Mouse (Mus musculus) myocyte (in vitro differentiated cells): ENCODE measurements at regions not wholly inside any gene's neighbourhood (a gene's known extent, or its start where the extent isn't known, plus 50 kb on each side); places are given as distances from the start of the nearest gene placed in this dataset.

ENCODE experiments used
- H3K27me3 ChIP-seq: one replicate; pipeline ENCODE4 v1.6.1; 2011; ENCODE audit not compliant: control insufficient read depth, insufficient read depth, insufficient read length
- H3K36me3 ChIP-seq: one replicate; pipeline ENCODE4 v1.6.1; 2011; ENCODE audit not compliant: control insufficient read depth, insufficient read depth
- H3K4me2 ChIP-seq: one replicate; pipeline ENCODE4 v1.6.1; 2011; ENCODE audit warnings: low read depth, control low read depth
- H3K4me3 ChIP-seq: one replicate; pipeline ENCODE4 v1.5.1; 2011; ENCODE audit warnings: mild to moderate bottlenecking, control low read depth, moderate library complexity
- H3K79me2 ChIP-seq: one replicate; pipeline ENCODE4 v1.6.1; 2011; ENCODE audit not compliant: control insufficient read depth, insufficient read depth
- H3ac ChIP-seq: one replicate; pipeline ENCODE4 v1.6.1; 2011; ENCODE audit not compliant: control insufficient read depth, insufficient read length
- CEBPB ChIP-seq: IDR thresholded peaks from 2 replicates; pipeline ENCODE4 v1.6.1; 2011; ENCODE audit warnings: mild to moderate bottlenecking, moderate library complexity; ENCODE audit not compliant: poor library complexity, insufficient read depth, severe bottlenecking
- E2F4 ChIP-seq: IDR thresholded peaks from one replicate; pipeline ENCODE4 v1.6.1; 2011; ENCODE audit warnings: mild to moderate bottlenecking, control low read depth, moderate library complexity; ENCODE audit not compliant: insufficient read depth
- MAX ChIP-seq: IDR thresholded peaks from one replicate; pipeline ENCODE4 v1.6.1; 2011; ENCODE audit warnings: low read depth, mild to moderate bottlenecking, control low read depth
- MYOD1 ChIP-seq, 3 experiments: IDR thresholded peaks; one replicate each; pipeline ENCODE4 v1.6.1; 2011; ENCODE audit warnings: control low read depth in 2 of 3, low read depth in 2 of 3, mild to moderate bottlenecking in 2 of 3, moderate library complexity in 1 of 3; ENCODE audit not compliant: insufficient read length in 2 of 3, control insufficient read depth in 1 of 3
- MYOG ChIP-seq, 3 experiments: IDR thresholded peaks; one replicate each; pipeline ENCODE4 v1.6.1; 2011; ENCODE audit warnings: control low read depth in 2 of 3, low read depth in 2 of 3, mild to moderate bottlenecking in 2 of 3; ENCODE audit not compliant: insufficient read length in 2 of 3, control insufficient read depth in 1 of 3, insufficient read depth in 1 of 3
- POLR2A ChIP-seq: IDR thresholded peaks from one replicate; pipeline ENCODE4 v1.6.1; 2011; ENCODE audit warnings: low read depth, mild to moderate bottlenecking, control low read depth, moderate library complexity; ENCODE audit not compliant: insufficient read length
- POLR2AphosphoS2 ChIP-seq: IDR thresholded peaks from one replicate; pipeline ENCODE4 v1.6.1; 2011; ENCODE audit warnings: low read depth, control low read depth; ENCODE audit not compliant: insufficient read length
- REST ChIP-seq: IDR thresholded peaks from one replicate; pipeline ENCODE4 v1.6.1; 2011; ENCODE audit warnings: mild to moderate bottlenecking, control low read depth, moderate library complexity; ENCODE audit not compliant: insufficient read depth, insufficient read length
- SRF ChIP-seq: IDR thresholded peaks from one replicate; pipeline ENCODE4 v1.6.1; 2011; ENCODE audit warnings: low read depth; ENCODE audit not compliant: control insufficient read depth, insufficient read length
- TCF12 ChIP-seq: IDR thresholded peaks from one replicate; pipeline ENCODE4 v1.6.1; 2011; ENCODE audit warnings: mild to moderate bottlenecking, control low read depth; ENCODE audit not compliant: poor library complexity, insufficient read depth, severe bottlenecking
- TCF3 ChIP-seq: IDR thresholded peaks from one replicate; pipeline ENCODE4 v1.6.1; 2011; ENCODE audit warnings: low read depth, control low read depth; ENCODE audit not compliant: insufficient read length
- USF1 ChIP-seq: IDR thresholded peaks from one replicate; pipeline ENCODE4 v1.6.1; 2011; ENCODE audit warnings: low read depth, mild to moderate bottlenecking, control low read depth, moderate library complexity

DNA sequence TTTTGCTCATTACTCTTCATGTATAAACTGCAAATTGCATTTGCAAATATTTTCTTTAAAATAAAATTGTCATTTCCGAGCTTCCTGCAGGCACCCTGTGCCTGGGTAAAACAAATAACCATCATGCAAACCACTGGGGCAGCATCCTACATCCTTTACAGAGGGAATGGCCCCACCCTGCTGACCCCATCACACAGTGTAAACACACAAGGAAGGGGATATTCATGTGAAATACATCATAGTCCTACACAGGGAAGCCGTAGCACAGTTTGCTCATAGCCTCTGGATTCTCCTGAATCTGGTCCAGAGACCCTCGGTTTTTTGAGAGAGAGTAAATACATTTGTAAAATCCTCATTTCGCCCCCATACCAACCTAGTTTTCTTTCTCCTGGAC, 138.2 kb downstream of the Dhx15 start:
- Histone ChIP-seq H3ac (no peak overlapping the region), H3K4me2 (no peak overlapping the region), H3K4me3 (no peak overlapping the region), H3K79me2 (no peaks in the 10 kb centered on the region), H3K27me3 (no peaks in the 10 kb centered on the region), H3K36me3 (no peaks in the 10 kb centered on the region)
- TF ChIP-seq POLR2A = no peak
- TF ChIP-seq TCF3 = no peak
- TF ChIP-seq USF1 = no peak
- no peak for TF ChIP-seq SRF
- no peak for TF ChIP-seq CEBPB
- TF ChIP-seq POLR2AphosphoS2 = no peak
- no peak for TF ChIP-seq MAX
- TF ChIP-seq MYOG (IDR thresholded peaks at IDR 0.05; ENCODE audit: control insufficient read depth in 1 of 3, insufficient read depth in 1 of 3, insufficient read length in 2 of 3, low read depth in 2 of 3) = no peak
- no peak for TF ChIP-seq TCF12
- no peak for TF ChIP-seq E2F4
- no peak for TF ChIP-seq MYOD1 (IDR thresholded peaks at IDR 0.05; ENCODE audit: control insufficient read depth in 1 of 3, insufficient read length in 2 of 3, low read depth in 2 of 3)
- TF ChIP-seq REST = no peak

DNA sequence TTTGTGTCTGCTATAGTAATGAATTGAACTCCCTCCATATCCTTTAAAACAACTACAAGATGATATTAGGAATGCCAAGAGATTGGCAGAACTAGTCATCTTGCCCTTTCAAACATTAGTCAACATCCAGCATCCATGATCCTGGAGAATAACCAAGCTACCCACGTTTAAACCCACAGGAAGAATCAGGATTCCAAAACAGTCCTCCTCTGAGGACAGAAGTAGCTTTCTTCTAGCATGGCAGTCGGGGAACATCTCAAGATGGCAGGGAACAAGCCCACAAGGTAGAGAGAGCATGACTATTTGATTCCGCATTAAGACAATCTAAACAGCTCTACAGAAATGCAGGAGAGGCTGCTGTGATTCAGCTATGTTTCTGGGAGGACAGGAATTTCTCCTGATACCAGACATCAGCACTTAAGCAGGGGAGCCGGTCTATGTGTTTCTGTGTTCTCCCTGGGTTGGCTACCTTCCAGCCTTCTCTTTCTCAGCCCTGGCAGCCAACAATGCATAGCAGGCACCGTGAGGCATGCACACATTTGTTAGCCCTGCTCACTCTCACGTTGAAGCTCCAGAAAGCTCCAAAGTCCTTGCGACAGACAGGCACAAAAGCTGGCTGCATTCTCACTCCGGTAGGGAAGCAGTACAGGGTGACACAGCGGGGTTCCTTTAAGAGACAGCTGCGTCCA, 138.8 kb downstream of the Dhx15 start:
- Histone ChIP-seq H3ac (no peak overlapping the region), H3K4me2 (no peak overlapping the region), H3K36me3 (no peaks in the 10 kb centered on the region), H3K79me2 (no peaks in the 10 kb centered on the region), H3K27me3 (no peaks in the 10 kb centered on the region), H3K4me3 (no peak overlapping the region)
- TF ChIP-seq REST (no peak), POLR2AphosphoS2 (no peak), POLR2A (no peak), E2F4 (no peak), TCF12 (no peak), SRF (no peak), TCF3 (no peak), MAX (no peak), MYOD1 (IDR thresholded peaks at IDR 0.05; ENCODE audit: control insufficient read depth in 1 of 3, insufficient read length in 2 of 3, low read depth in 2 of 3) (no peak), CEBPB (no peak), USF1 (no peak), MYOG (IDR thresholded peaks at IDR 0.05; ENCODE audit: control insufficient read depth in 1 of 3, insufficient read depth in 1 of 3, insufficient read length in 2 of 3, low read depth in 2 of 3) (no peak)

DNA sequence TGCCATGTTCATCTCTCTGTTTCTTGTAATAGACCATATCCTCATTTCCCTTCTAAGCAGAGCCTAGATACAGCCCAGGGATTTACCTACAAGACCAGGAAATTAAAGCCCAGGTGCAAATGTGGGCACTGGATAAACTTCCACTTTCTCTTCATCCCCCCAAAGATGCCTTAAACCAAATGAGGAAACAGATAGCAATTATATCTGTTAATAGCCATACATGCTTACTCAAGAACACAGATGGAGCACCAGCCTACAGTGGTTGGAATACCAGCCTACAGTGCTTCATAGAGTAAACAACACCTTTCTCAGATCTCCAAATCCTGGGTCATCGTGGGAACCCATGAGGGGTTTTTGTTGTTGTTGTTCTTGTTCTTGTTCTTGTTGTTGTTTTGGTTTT, 141.5 kb downstream of the Dhx15 start:
- no peak for TF ChIP-seq REST
- no peak for TF ChIP-seq MAX
- no peak for TF ChIP-seq USF1
- no peak for TF ChIP-seq TCF3
- TF ChIP-seq POLR2AphosphoS2 = no peak
- no peak for TF ChIP-seq MYOG (IDR thresholded peaks at IDR 0.05; ENCODE audit: control insufficient read depth in 1 of 3, insufficient read depth in 1 of 3, insufficient read length in 2 of 3, low read depth in 2 of 3)
- TF ChIP-seq CEBPB = no peak
- no peak for TF ChIP-seq TCF12
- no peak for TF ChIP-seq SRF
- TF ChIP-seq E2F4 = no peak
- no peak for TF ChIP-seq MYOD1 (IDR thresholded peaks at IDR 0.05; ENCODE audit: control insufficient read depth in 1 of 3, insufficient read length in 2 of 3, low read depth in 2 of 3)
- no peak for TF ChIP-seq POLR2A

DNA sequence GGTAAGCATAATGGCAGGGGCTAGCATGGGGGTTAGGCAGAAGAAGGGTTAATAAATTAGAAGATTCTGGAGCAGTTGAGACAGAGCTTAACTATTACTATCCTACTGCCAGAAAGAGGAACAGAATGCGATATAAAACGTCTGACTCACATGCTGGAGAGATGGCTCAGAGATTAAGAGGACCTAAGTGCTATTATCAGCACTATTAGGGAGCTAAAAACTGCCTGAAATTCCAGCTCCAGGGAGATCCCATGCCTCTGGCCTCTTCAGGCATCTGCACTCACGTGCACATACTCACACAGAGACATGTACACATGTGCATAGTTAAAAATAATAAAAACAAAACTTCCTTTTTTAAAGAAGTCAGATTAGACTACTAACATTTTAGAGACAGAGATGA, 143.6 kb downstream of the Dhx15 start:
- H3K4me3 ChIP-seq = no peak overlapping the region
- H3K79me2 ChIP-seq = no peaks in the 10 kb centered on the region
- H3K4me2 ChIP-seq = no peak overlapping the region
- no peak overlapping the region for H3ac ChIP-seq
- H3K36me3 ChIP-seq = no peaks in the 10 kb centered on the region
- TF ChIP-seq MYOG (IDR thresholded peaks at IDR 0.05; ENCODE audit: control insufficient read depth in 1 of 3, insufficient read depth in 1 of 3, insufficient read length in 2 of 3, low read depth in 2 of 3) = no peak
- TF ChIP-seq TCF12 = no peak
- no peak for TF ChIP-seq SRF
- no peak for TF ChIP-seq POLR2A
- no peaks in the 10 kb centered on the region for H3K27me3 ChIP-seq

More for the DNA sequence above, 141.5 kb downstream of the Dhx15 start:
- no peaks in the 10 kb centered on the region for H3K79me2 ChIP-seq
- no peak overlapping the region for H3K4me2 ChIP-seq
- no peak overlapping the region for H3ac ChIP-seq
- no peaks in the 10 kb centered on the region for H3K36me3 ChIP-seq
- H3K4me3 ChIP-seq = no peak overlapping the region
- no peaks in the 10 kb centered on the region for H3K27me3 ChIP-seq

DNA sequence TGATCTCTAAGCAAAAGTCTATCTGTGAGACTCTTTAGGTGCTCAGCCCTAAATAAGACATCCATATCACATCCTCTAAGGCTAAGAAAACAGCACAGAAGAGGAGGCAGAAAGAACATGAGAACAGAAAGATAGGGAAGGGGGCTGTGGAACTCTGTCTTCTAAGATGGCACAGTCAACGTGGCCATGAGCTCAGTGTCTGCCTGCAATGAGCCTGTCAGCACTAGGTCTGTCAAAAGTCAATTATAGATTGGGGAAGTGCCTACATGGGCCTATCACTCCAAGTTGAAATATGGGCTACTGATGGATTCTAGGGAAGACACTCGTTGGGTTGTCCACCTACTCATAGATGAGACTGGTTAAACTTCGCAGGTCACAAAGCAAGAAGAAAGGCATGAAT, 146.2 kb downstream of the Dhx15 start:
- Histone ChIP-seq H3ac (no peak overlapping the region), H3K4me3 (no peak overlapping the region), H3K79me2 (no peaks in the 10 kb centered on the region), H3K4me2 (no peak overlapping the region), H3K36me3 (no peaks in the 10 kb centered on the region), H3K27me3 (no peaks in the 10 kb centered on the region)
- no peak for TF ChIP-seq POLR2AphosphoS2
- no peak for TF ChIP-seq TCF12
- TF ChIP-seq MAX = no peak
- no peak for TF ChIP-seq MYOD1 (IDR thresholded peaks at IDR 0.05; ENCODE audit: control insufficient read depth in 1 of 3, insufficient read length in 2 of 3, low read depth in 2 of 3)
- TF ChIP-seq CEBPB = no peak
- no peak for TF ChIP-seq USF1
- TF ChIP-seq REST = no peak
- no peak for TF ChIP-seq POLR2A
- no peak for TF ChIP-seq MYOG (IDR thresholded peaks at IDR 0.05; ENCODE audit: control insufficient read depth in 1 of 3, insufficient read depth in 1 of 3, insufficient read length in 2 of 3, low read depth in 2 of 3)
- TF ChIP-seq SRF = no peak
- no peak for TF ChIP-seq E2F4
- TF ChIP-seq TCF3 = no peak
